Mouse (Mus musculus): ENCODE results near the gene Ier2. TPM values are rescaled to one million over a fixed set of nuclear protein-coding genes. Genes with fewer than 3 reads are reported as not detected.

Gene Ier2
- polyA plus RNA-seq (2012; ENCODE audit: insufficient read depth, insufficient read length, low replicate concordance, missing spikeins): not detected in 2 replicates

GRCm38 (mm10) chr8:84662581-84663065 lies at the start of gene Ier2:
Ier2 (minus strand) TSS chr8:84662852.
- Histone ChIP-seq H3K4me1 (ENCODE audit: control insufficient read depth, insufficient read depth, low read length) (peaks cover 28% of the 10 kb centered on the region), H3K4me3 (ENCODE audit: insufficient read depth, low read depth, low read length) (peak within 1 kb of the TSS; percentile 56), H3K27ac (ENCODE audit: insufficient read depth, low read depth, low read length) (peak within 1 kb of the TSS; percentile 33)
- WGBS: under 1% methylated on average over 27 of the region's 27 CpGs
- TF ChIP-seq CTCF (IDR thresholded peaks at IDR 0.05; ENCODE audit: insufficient read depth, low read depth, low read length): no peak
- peak; percentile 98 for TF ChIP-seq POLR2A (IDR thresholded peaks at IDR 0.05; ENCODE audit: insufficient read depth, low read depth, low read length)

GRCm38 (mm10) chr8:84711933-84712758 lies 49.5 kb upstream of the Ier2 start:
- WGBS: 36% methylated on average over 11 of the region's 11 CpGs
- 0 out of 2 replicates have a peak overlapping the region, but pooled peaks have one; percentile 25 for H3K27ac ChIP-seq (ENCODE audit: insufficient read depth, low read depth, low read length)
- H3K4me3 ChIP-seq (ENCODE audit: insufficient read depth, low read depth, low read length): no peak overlapping the region
- TF ChIP-seq CTCF (IDR thresholded peaks at IDR 0.05; ENCODE audit: insufficient read depth, low read depth, low read length) (no peak), POLR2A (IDR thresholded peaks at IDR 0.05; ENCODE audit: insufficient read depth, low read depth, low read length) (no peak)
- H3K4me1 ChIP-seq (ENCODE audit: control insufficient read depth, insufficient read depth, low read length): peaks cover 46% of the 10 kb centered on the region

GRCm38 (mm10) chr8:84711312-84711711 lies 48.7 kb upstream of the Ier2 start:
- Histone ChIP-seq H3K27ac (ENCODE audit: insufficient read depth, low read depth, low read length) (no peak overlapping the region), H3K4me3 (ENCODE audit: insufficient read depth, low read depth, low read length) (no peak overlapping the region), H3K4me1 (ENCODE audit: control insufficient read depth, insufficient read depth, low read length) (peaks cover 43% of the 10 kb centered on the region)
- TF ChIP-seq CTCF (IDR thresholded peaks at IDR 0.05; ENCODE audit: insufficient read depth, low read depth, low read length) (no peak), POLR2A (IDR thresholded peaks at IDR 0.05; ENCODE audit: insufficient read depth, low read depth, low read length) (no peak)
- 48% methylated on average over 3 of the region's 3 CpGs for WGBS

- peaks cover 44% of the 10 kb centered on the region for H3K4me1 ChIP-seq (ENCODE audit: control insufficient read depth, insufficient read depth, low read length)
- WGBS: 84% methylated on average over 1 of the region's 1 CpGs
- TF ChIP-seq CTCF (IDR thresholded peaks at IDR 0.05; ENCODE audit: insufficient read depth, low read depth, low read length): no peak
- TF ChIP-seq POLR2A (IDR thresholded peaks at IDR 0.05; ENCODE audit: insufficient read depth, low read depth, low read length): no peak
Measured at GRCm38 (mm10) chr8:84709931-84710330, 47.3 kb upstream of the Ier2 start.

GRCm38 (mm10) chr8:84708774-84709475 lies 46.3 kb upstream of the Ier2 start:
- no peak overlapping the region for H3K4me3 ChIP-seq (ENCODE audit: insufficient read depth, low read depth, low read length)
- peaks cover 37% of the 10 kb centered on the region for H3K4me1 ChIP-seq (ENCODE audit: control insufficient read depth, insufficient read depth, low read length)
- peak; percentile 94 for TF ChIP-seq CTCF (IDR thresholded peaks at IDR 0.05; ENCODE audit: insufficient read depth, low read depth, low read length)
- no peak for TF ChIP-seq POLR2A (IDR thresholded peaks at IDR 0.05; ENCODE audit: insufficient read depth, low read depth, low read length)
- no peak overlapping the region for H3K27ac ChIP-seq (ENCODE audit: insufficient read depth, low read depth, low read length)
- 11% methylated on average over 12 of the region's 12 CpGs for WGBS

More at GRCm38 (mm10) chr8:84709931-84710330, 47.3 kb upstream of the Ier2 start:
- no peak overlapping the region for H3K27ac ChIP-seq (ENCODE audit: insufficient read depth, low read depth, low read length)
- no peak overlapping the region for H3K4me3 ChIP-seq (ENCODE audit: insufficient read depth, low read depth, low read length)

- Histone ChIP-seq H3K27ac (ENCODE audit: insufficient read depth, low read depth, low read length) (no peak overlapping the region), H3K4me1 (ENCODE audit: control insufficient read depth, insufficient read depth, low read length) (peaks cover 29% of the 10 kb centered on the region), H3K4me3 (ENCODE audit: insufficient read depth, low read depth, low read length) (no peak overlapping the region)
- WGBS: 41% methylated on average over 15 of the region's 15 CpGs
- no peak for TF ChIP-seq POLR2A (IDR thresholded peaks at IDR 0.05; ENCODE audit: insufficient read depth, low read depth, low read length)
- TF ChIP-seq CTCF (IDR thresholded peaks at IDR 0.05; ENCODE audit: insufficient read depth, low read depth, low read length): no peak
Measured at GRCm38 (mm10) chr8:84708071-84708541, 45.5 kb upstream of the Ier2 start.

GRCm38 (mm10) chr8:84707267-84707883 lies 44.7 kb upstream of the Ier2 start:
- TF ChIP-seq CTCF (IDR thresholded peaks at IDR 0.05; ENCODE audit: insufficient read depth, low read depth, low read length): no peak
- TF ChIP-seq POLR2A (IDR thresholded peaks at IDR 0.05; ENCODE audit: insufficient read depth, low read depth, low read length): no peak
- Histone ChIP-seq H3K4me1 (ENCODE audit: control insufficient read depth, insufficient read depth, low read length) (peaks cover 24% of the 10 kb centered on the region), H3K27ac (ENCODE audit: insufficient read depth, low read depth, low read length) (no peak overlapping the region), H3K4me3 (ENCODE audit: insufficient read depth, low read depth, low read length) (no peak overlapping the region)
- WGBS: 57% methylated on average over 22 of the region's 22 CpGs

GRCm38 (mm10) chr8:84706610-84707266 lies 44.1 kb upstream of the Ier2 start:
- Histone ChIP-seq H3K4me1 (ENCODE audit: control insufficient read depth, insufficient read depth, low read length) (peaks cover 19% of the 10 kb centered on the region), H3K27ac (ENCODE audit: insufficient read depth, low read depth, low read length) (no peak overlapping the region), H3K4me3 (ENCODE audit: insufficient read depth, low read depth, low read length) (no peak overlapping the region)
- 56% methylated on average over 45 of the region's 45 CpGs for WGBS
- TF ChIP-seq POLR2A (IDR thresholded peaks at IDR 0.05; ENCODE audit: insufficient read depth, low read depth, low read length) (no peak), CTCF (IDR thresholded peaks at IDR 0.05; ENCODE audit: insufficient read depth, low read depth, low read length) (no peak)
